Mouse (Mus musculus) midbrain, postnatal 0 days (tissue): ENCODE results near the gene Fyn. TPM values are rescaled to one million over a fixed set of nuclear protein-coding genes. Genes with fewer than 3 reads are reported as not detected.

Source experiments
- ATAC-seq: fragments of 200-750 bp; cut with Nextera tagmentation; 2 replicates; pipeline ENCODE4 v1.8.0; 2017; ENCODE audit warnings: moderate number of reproducible peaks, mild to moderate bottlenecking, moderate TSS enrichment, moderate library complexity; ENCODE audit not compliant: low FRiP score
- DNase-seq: peaks from one replicate; pipeline ENCODE4 v3.0.0-alpha.2; 2015; ENCODE audit warnings: low spot score
- H3K27ac ChIP-seq: fragments of 300-500 bp; sonication (generic); 2 replicates; pipeline ENCODE4 v1.5.1; 2014; ENCODE audit warnings: low read depth, mild to moderate bottlenecking, low read length, mixed read lengths
- H3K27me3 ChIP-seq: fragments of 300-500 bp; sonication (generic); 2 replicates; pipeline ENCODE4 v1.6.1; 2014; ENCODE audit warnings: low read length, control low read depth, mixed read lengths; ENCODE audit not compliant: insufficient read depth
- H3K36me3 ChIP-seq: fragments of 300-500 bp; sonication (generic); 2 replicates; pipeline ENCODE4 v1.6.1; 2014; ENCODE audit warnings: low read length, control low read depth, mixed read lengths; ENCODE audit not compliant: insufficient read depth
- H3K4me1 ChIP-seq: fragments of 300-500 bp; sonication (generic); 2 replicates; pipeline ENCODE4 v1.6.1; 2014; ENCODE audit warnings: mild to moderate bottlenecking, control low read depth, antibody characterized with exemption, low read length, mixed read lengths; ENCODE audit not compliant: insufficient read depth
- H3K4me2 ChIP-seq: fragments of 300-500 bp; sonication (generic); 2 replicates; pipeline ENCODE4 v1.6.1; 2014; ENCODE audit warnings: low read depth, mild to moderate bottlenecking, low read length, mixed read lengths; ENCODE audit not compliant: poor library complexity, severe bottlenecking
- H3K4me3 ChIP-seq: fragments of 300-500 bp; sonication (generic); 2 replicates; pipeline ENCODE4 v1.5.1; 2014; ENCODE audit warnings: low read depth, mild to moderate bottlenecking, low read length, moderate library complexity
- H3K9ac ChIP-seq: fragments of 300-500 bp; sonication (generic); replicated peaks from 2 replicates; pipeline ENCODE4 v1.6.1; 2014; ENCODE audit warnings: mild to moderate bottlenecking, low read length, moderate library complexity, mixed read lengths; ENCODE audit not compliant: poor library complexity, severe bottlenecking
- H3K9me3 ChIP-seq: fragments of 300-500 bp; sonication (generic); 2 replicates; pipeline ENCODE4 v1.6.1; 2016; ENCODE audit warnings: low read length, control low read depth
- CTCF ChIP-seq: IDR thresholded peaks from 2 replicates; pipeline ENCODE4 v1.5.1; 2016; ENCODE audit warnings: antibody characterized with exemption, mild to moderate bottlenecking
- WGBS: fragments of 180-500 bp; shearing (Covaris S2); extraction: QIAGEN DNeasy Blood & Tissue Kit; methylation state at CpG from one replicate; pipeline ENCODE4 v1.1.7; 2014; 5-methylcytosine and 5-hydroxymethylcytosine counted together
- polyA plus RNA-seq: library from polyadenylated mRNA; unstranded; fragments of >200 nt; fragmentation: Nextera tagmentation; extraction: Ambion mirVana; gene quantifications from 2 replicates; pipeline ENCODE4 v1.2.1, GENCODE M21; 2015
- total RNA-seq: library from RNA; depleted of rRNA; stranded (reverse); fragments of >200 nt; gene quantifications from 2 replicates; pipeline ENCODE4 v1.2.3, GENCODE M21; 2014

Fyn gene
- total and polyA plus RNA-seq, 2 experiments from 2014 or later: 82.9 to 121 TPM

DNA sequence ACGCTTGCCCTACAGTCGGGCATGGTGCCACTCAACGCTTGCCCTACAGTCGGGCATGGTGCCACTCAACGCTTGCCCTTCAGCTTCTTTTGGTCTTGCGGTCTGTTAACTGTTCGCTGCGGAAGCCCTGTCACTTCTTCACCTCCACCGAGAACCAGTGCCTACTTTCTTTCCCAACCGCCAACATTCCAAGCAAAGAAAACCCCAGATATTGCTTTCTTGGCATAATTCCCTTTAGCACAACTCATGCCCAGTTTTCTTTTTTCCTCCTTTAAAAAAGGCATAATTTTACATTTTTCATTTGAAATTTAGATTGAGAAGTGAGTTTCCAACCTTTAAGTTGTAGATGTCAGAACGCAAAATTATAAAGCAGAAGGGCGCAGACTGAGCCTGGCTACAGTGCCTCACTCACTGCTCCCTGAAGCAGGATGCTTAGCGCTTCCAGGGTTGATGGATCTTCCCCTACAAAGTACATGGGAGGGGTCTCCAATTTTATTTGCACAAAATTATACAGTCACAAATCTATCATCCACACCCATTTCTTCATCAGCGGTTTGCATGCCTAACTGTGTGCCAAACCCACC lies 18.8 kb upstream of the Fyn start:
- H3K4me2 ChIP-seq: no peak overlapping the region
- no peaks in the 10 kb centered on the region for H3K4me1 ChIP-seq
- H3K27ac ChIP-seq: no peak overlapping the region
- DNase-seq: no peak
- no peak for TF ChIP-seq CTCF
- H3K27me3 ChIP-seq: no peaks in the 10 kb centered on the region
- H3K9me3 ChIP-seq: no peaks in the 10 kb centered on the region
- no peaks in the 10 kb centered on the region for H3K36me3 ChIP-seq
- WGBS: 96% methylated on average over 14 of the region's 14 CpGs
- H3K9ac ChIP-seq: no peak overlapping the region
- H3K4me3 ChIP-seq: no peak overlapping the region
- no peak for ATAC-seq

DNA sequence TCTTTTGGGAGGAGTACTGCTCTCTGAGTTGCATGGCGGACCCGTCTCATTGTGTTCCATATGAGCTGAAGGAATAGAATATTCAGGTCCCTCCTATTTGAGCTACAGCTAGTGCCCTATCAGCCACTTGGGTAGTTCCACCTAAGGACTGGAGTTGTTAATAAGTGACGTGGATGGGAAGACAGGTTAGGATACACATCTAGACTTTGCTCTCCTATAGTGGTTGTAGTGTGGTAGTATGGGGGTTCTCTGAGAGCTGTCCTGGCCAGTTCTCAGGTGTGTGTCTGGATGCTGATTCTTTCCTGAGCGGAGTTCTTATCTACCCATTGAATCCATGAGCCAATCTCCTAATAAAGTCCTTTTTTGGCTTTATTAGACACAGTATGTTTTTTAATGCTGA lies 4.5 kb upstream of the Fyn start:
- DNase-seq (no peak), ATAC-seq (no peak)
- Histone ChIP-seq H3K27me3 (no peaks in the 10 kb centered on the region), H3K4me3 (no peak overlapping the region), H3K4me1 (no peaks in the 10 kb centered on the region), H3K9me3 (no peaks in the 10 kb centered on the region), H3K9ac (no peak overlapping the region), H3K36me3 (no peaks in the 10 kb centered on the region), H3K4me2 (no peak overlapping the region), H3K27ac (no peak overlapping the region)
- TF ChIP-seq CTCF: no peak
- 91% methylated on average over 4 of the region's 4 CpGs for WGBS

DNA sequence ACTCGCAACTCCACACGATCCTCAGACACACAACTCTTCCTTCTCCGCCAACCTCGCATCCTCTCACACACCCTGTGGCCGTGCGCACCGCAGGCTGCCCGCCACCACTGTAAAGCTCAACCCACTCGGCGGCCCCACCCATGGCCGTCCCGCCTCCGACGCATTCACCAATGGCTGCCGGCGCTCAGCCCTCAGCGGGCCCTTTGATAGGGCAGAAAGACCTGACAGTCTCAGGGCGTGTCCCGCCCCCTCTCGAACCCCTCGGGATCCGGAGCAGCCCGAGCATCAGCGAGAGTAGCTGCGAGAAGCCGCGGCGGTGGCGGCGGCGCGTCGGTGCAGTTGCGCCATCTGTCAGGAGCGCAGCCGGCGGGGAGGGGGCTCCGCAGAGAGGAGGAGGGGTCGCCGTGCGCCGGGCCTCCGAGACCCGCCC lies 862 bp downstream of the Fyn start:
- Histone ChIP-seq H3K9me3 (no peaks in the 10 kb centered on the region), H3K4me1 (peaks cover 28% of the 10 kb centered on the region), H3K36me3 (no peaks in the 10 kb centered on the region), H3K4me3 (peak overlapping the region; percentile 100), H3K4me2 (peak overlapping the region; percentile 77), H3K27ac (peak overlapping the region; percentile 94), H3K9ac (peak overlapping the region; percentile 100), H3K27me3 (no peaks in the 10 kb centered on the region)
- TF ChIP-seq CTCF: peak; percentile 16; the same call in 1 of the 2 replicates
- 1% methylated on average over 35 of the region's 44 CpGs for WGBS
- DNase-seq (peak; percentile 99), ATAC-seq (peak; percentile 99)

DNA sequence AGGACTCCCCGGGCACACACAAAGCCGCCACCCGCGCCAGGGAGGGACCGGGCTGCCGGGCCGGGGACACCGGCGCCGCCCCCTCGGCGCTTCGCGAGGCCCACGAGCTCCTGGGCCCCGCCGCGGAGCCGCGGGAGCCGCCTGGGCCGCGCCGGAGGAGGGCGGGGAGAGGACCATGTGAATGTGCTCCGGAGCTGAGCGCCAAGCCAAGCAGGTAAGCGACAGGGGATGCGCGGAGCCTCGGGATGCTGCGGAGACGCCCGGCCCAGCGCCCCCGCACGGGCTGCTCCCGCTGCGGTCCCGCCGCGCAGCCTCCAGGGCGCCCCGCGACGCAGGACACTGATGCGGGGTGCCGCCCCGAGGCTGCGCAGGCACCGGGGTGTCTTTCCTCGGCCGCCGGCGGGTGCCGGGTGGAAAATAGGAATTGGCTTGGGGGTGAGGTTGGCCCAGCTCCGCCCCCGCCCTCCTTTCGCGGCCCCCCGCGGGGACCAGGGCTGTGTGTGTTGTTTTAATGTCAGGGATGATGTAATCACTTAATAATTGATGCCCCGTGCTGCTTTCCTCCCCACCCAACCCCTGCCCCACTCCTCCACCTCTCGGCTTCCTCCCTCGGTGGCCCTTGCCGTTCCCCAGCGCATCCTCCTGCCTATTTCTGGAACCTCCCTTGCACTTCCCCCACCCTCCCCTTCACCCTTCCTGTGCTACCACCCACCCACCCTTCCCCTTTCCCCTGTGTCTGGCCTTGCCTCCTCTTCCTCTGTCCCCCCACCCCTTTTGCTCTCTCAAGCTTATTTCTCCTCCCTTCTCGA lies 1.5 kb downstream of the Fyn start:
- peak; percentile 38 for DNase-seq
- Histone ChIP-seq H3K27me3 (no peaks in the 10 kb centered on the region), H3K36me3 (no peaks in the 10 kb centered on the region), H3K4me2 (peak overlapping the region; percentile 77), H3K4me3 (peak overlapping the region; percentile 100), H3K9ac (peak overlapping the region; percentile 100), H3K27ac (peak overlapping the region; percentile 94), H3K4me1 (peaks cover 28% of the 10 kb centered on the region), H3K9me3 (no peaks in the 10 kb centered on the region)
- TF ChIP-seq CTCF: no peak
- ATAC-seq: peak; percentile 68
- under 1% methylated on average over 38 of the region's 68 CpGs for WGBS

DNA sequence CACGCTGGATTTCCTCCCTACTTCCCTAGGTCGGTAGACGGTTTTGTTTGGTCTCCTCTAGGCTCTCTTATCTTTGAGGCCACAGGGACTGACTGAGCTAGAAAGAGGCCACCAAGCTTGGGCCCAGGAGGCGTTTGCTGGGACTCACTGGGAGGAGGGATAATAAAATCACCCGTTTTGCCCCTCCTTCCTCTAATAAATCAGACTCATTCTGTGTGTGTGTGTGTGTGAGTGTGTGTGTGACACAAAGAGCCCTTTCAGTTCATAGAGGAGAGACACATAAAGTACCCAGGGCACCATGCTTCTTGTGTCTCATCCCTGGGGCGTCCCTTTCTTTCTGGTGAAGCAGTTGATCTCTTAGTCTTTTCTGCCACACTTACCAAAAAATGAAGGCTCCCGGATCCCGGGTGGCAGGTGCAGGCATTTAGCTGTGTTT lies 2.1 kb downstream of the Fyn start:
- Histone ChIP-seq H3K27ac (peak overlapping the region; percentile 94), H3K27me3 (no peaks in the 10 kb centered on the region), H3K9me3 (no peaks in the 10 kb centered on the region), H3K4me2 (peak overlapping the region; percentile 77), H3K4me3 (peak overlapping the region; percentile 100), H3K4me1 (peaks cover 28% of the 10 kb centered on the region), H3K9ac (peak overlapping the region; percentile 100), H3K36me3 (no peaks in the 10 kb centered on the region)
- no peak for TF ChIP-seq CTCF
- under 1% methylated on average over 8 of the region's 8 CpGs for WGBS
- no peak for ATAC-seq
- peak; percentile 75 for DNase-seq

DNA sequence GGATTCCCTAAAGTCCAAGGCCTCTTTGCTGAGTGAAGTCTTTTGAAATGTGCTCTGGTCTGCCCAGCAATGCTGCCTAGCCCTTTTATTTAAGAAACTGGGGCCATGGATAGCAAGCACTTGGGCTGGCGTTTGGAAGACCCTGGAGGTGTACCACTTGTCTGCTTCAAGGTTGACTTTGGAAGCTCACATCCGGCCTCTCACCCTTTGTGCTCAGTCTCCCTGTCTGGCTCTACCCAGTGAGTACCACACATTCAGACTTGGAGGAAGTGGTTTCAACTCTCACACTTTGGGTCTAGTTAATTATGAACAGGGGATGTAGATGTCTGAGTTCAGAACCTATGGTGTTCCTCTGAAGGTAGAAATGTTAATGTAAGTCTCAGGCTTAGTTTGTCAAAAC lies 2.8 kb downstream of the Fyn start:
- no peaks in the 10 kb centered on the region for H3K36me3 ChIP-seq
- peak overlapping the region; percentile 77 for H3K4me2 ChIP-seq
- no peak for ATAC-seq
- peak overlapping the region; percentile 100 for H3K9ac ChIP-seq
- H3K4me1 ChIP-seq: peaks cover 28% of the 10 kb centered on the region
- TF ChIP-seq CTCF: no peak
- no peaks in the 10 kb centered on the region for H3K27me3 ChIP-seq
- no peak overlapping the region for H3K27ac ChIP-seq
- 37% methylated on average over 2 of the region's 2 CpGs for WGBS
- H3K9me3 ChIP-seq: no peaks in the 10 kb centered on the region
- no peak for DNase-seq
- H3K4me3 ChIP-seq: peak overlapping the region; percentile 100
